Mouse (Mus musculus) gastrocnemius, postnatal 25 days (tissue): ENCODE measurements around the gene Serpinb3a. TPM values are rescaled to one million over a fixed set of nuclear protein-coding genes. Genes with fewer than 3 reads are reported as not detected.
"Not testable (repeated sequence)": the region's sequence is repeated elsewhere in the genome, so short reads cannot be mapped to it uniquely, and the experiment has no call there.

Source experiments
- DNase-seq: peaks from one replicate; pipeline ENCODE4 v3.0.0; 2022
- long read RNA-seq, 2 experiments: library from polyadenylated mRNA; stranded (forward); transcript quantifications; one replicate each; pipeline ENCODE4 v2.0.0; 2021
- total RNA-seq, 2 experiments: library from RNA; stranded (reverse); gene quantifications; 1 replicate in 1 of 2; 2 replicates in 1 of 2; pipeline ENCODE4 v1.2.3; 2021

Gene Serpinb3a
- not detected for total RNA-seq
- long read RNA-seq, experiment 1, result 0 reads
- long read RNA-seq, experiment 2, result 0 reads

- DNase-seq, result no peak
Measured at GRCm38 (mm10) chr1:107052203-107052602, at the start of gene Serpinb3a. Gene Serpinb3a (minus strand): TSS chr1:107052303.

GRCm38 (mm10) chr1:107098417-107098816, 46.3 kb upstream of the Serpinb3a start:
- no peak for DNase-seq

GRCm38 (mm10) chr1:107083406-107083805, 31.3 kb upstream of the Serpinb3a start, which contains the start of gene Serpinb3d:
Gene Serpinb3d (minus strand): TSS chr1:107083506.
- DNase-seq, result no peak

GRCm38 (mm10) chr1:107034236-107034635, 17.9 kb downstream of the Serpinb3a start:
- not testable (repeated sequence) for DNase-seq

GRCm38 (mm10) chr1:107025886-107026285, 26.2 kb downstream of the Serpinb3a start:
- no peak for DNase-seq

- DNase-seq, result no peak
Measured at GRCm38 (mm10) chr1:107015210-107015609, 36.9 kb downstream of the Serpinb3a start.

GRCm38 (mm10) chr1:107014530-107014929, 37.6 kb downstream of the Serpinb3a start:
- no peak for DNase-seq

GRCm38 (mm10) chr1:107006316-107006715, 45.8 kb downstream of the Serpinb3a start:
- no peak for DNase-seq

GRCm38 (mm10) chr1:107001754-107002153, 50.3 kb downstream of the Serpinb3a start:
- no peak for DNase-seq

- DNase-seq, result no peak
Measured at GRCm38 (mm10) chr1:107000424-107000823, 51.7 kb downstream of the Serpinb3a start.

Other genes with a start within 250 kb of the Serpinb3a start
- not detected for gene Serpinb5, start 191.1 kb downstream of the Serpinb3a start, total RNA-seq
- not detected for gene Serpinb12, start 117.9 kb downstream of the Serpinb3a start, total RNA-seq
- not detected for gene Serpinb13, start 71.3 kb downstream of the Serpinb3a start, total RNA-seq
- not detected for gene Serpinb3d, start 31.2 kb upstream of the Serpinb3a start, total RNA-seq
- not detected for gene Serpinb3b, start 226.1 kb upstream of the Serpinb3a start, total RNA-seq
- not detected for gene Serpinb3c, start 226.1 kb upstream of the Serpinb3a start, total RNA-seq